Mouse (Mus musculus): ENCODE data around the gene Erich3. TPM values are rescaled to one million over a fixed set of nuclear protein-coding genes. Genes with fewer than 3 reads are reported as not detected.
"Not testable (repeated sequence)": the region's sequence is repeated elsewhere in the genome, so short reads cannot be mapped to it uniquely, and the experiment has no call there.

Gene Erich3
- 0.04 and 0.23 TPM in 2 replicates for polyA plus RNA-seq (2015; fragmentation: Nextera tagmentation; extraction: Ambion mirVana)

- no peak for ATAC-seq (ENCODE audit: extremely low read depth, insufficient number of reproducible peaks, low FRiP score, low TSS enrichment)
- H3K9ac ChIP-seq: peak within 1 kb of the TSS; percentile 68
- peaks cover 13% of the 10 kb centered on the region for H3K4me1 ChIP-seq
- 29% methylated on average over 7 of the region's 7 CpGs for WGBS
- peaks cover 59% of the 10 kb centered on the region for H3K27me3 ChIP-seq (replicated peaks)
- H3K4me2 ChIP-seq: peak within 1 kb of the TSS; percentile 83
- H3K9me3 ChIP-seq: no peaks in the 10 kb centered on the region
- H3K27ac ChIP-seq (replicated peaks): no peak within 1 kb of the TSS
- no peaks in the 10 kb centered on the region for H3K36me3 ChIP-seq
- H3K4me3 ChIP-seq: peak within 1 kb of the TSS; percentile 54
Observed at GRCm38 (mm10) chr3:154663545-154663944, at the start of gene Erich3. Gene Erich3, plus strand, starts transcription at chr3:154663859.

DNA sequence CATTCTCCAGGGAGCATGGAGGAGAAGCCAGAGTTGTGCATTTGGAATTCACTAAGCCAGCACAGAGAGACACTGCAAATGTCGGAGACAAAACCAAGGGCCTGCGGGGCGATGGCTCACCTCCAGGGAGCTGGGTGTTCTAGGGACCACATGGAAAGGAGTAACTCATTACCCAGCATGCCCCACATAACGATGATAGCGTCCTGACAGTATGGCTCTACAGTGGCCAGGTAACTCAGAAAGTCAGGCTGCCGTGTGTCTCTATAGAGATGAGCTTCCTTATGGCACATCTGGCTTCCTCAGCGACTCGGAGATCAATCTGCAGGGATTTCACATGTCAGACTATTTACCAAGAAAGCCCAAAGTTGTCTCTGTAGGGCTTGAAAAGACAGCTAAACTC lies 48.9 kb upstream of the Erich3 start:
- Histone ChIP-seq H3K4me3 (no peak overlapping the region), H3K9me3 (no peaks in the 10 kb centered on the region), H3K27me3 (replicated peaks) (no peaks in the 10 kb centered on the region), H3K4me2 (no peak overlapping the region), H3K27ac (replicated peaks) (no peak overlapping the region), H3K36me3 (peaks cover 38% of the 10 kb centered on the region), H3K4me1 (no peaks in the 10 kb centered on the region), H3K9ac (no peak overlapping the region)
- WGBS: 90% methylated on average over 8 of the region's 8 CpGs
- ATAC-seq (ENCODE audit: extremely low read depth, insufficient number of reproducible peaks, low FRiP score, low TSS enrichment): no peak

- Histone ChIP-seq H3K4me1 (no peaks in the 10 kb centered on the region), H3K27ac (replicated peaks) (no peak overlapping the region), H3K27me3 (replicated peaks) (no peaks in the 10 kb centered on the region), H3K36me3 (peaks cover 38% of the 10 kb centered on the region), H3K4me2 (no peak overlapping the region), H3K9ac (no peak overlapping the region), H3K4me3 (no peak overlapping the region), H3K9me3 (no peaks in the 10 kb centered on the region)
- no peak for ATAC-seq (ENCODE audit: extremely low read depth, insufficient number of reproducible peaks, low FRiP score, low TSS enrichment)
- WGBS: 83% methylated on average over 7 of the region's 7 CpGs
Observed at GRCm38 (mm10) chr3:154615304-154615703, 48.4 kb upstream of the Erich3 start.

GRCm38 (mm10) chr3:154616106-154616505 lies 47.6 kb upstream of the Erich3 start:
- H3K4me3 ChIP-seq: no peak overlapping the region
- no peak overlapping the region for H3K4me2 ChIP-seq
- no peak for ATAC-seq (ENCODE audit: extremely low read depth, insufficient number of reproducible peaks, low FRiP score, low TSS enrichment)
- 84% methylated on average over 4 of the region's 4 CpGs for WGBS
- H3K27ac ChIP-seq (replicated peaks): no peak overlapping the region
- H3K36me3 ChIP-seq: peaks cover 36% of the 10 kb centered on the region
- H3K27me3 ChIP-seq (replicated peaks): no peaks in the 10 kb centered on the region
- no peaks in the 10 kb centered on the region for H3K4me1 ChIP-seq
- no peaks in the 10 kb centered on the region for H3K9me3 ChIP-seq
- H3K9ac ChIP-seq: no peak overlapping the region

DNA sequence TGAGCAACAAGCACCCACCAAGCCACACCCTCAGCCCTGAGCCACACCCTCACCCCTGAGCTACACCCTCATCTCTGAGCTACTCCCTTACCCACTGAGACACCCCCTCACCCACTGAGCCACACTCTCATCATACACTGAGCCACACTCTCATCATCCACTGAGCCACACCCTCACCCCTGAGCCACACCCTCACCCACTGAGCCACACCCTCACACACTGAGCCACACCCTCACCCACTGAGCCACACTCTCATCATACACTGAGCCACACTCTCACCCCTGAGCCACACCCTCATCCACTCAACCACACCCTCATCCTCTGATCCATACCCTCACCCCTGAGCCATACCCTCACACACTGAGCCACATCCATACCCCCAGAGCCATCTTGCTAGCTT lies 35.4 kb upstream of the Erich3 start:
- no peak overlapping the region for H3K4me2 ChIP-seq
- no peaks in the 10 kb centered on the region for H3K9me3 ChIP-seq
- no peak overlapping the region for H3K4me3 ChIP-seq
- no peak overlapping the region for H3K27ac ChIP-seq (replicated peaks)
- H3K9ac ChIP-seq: no peak overlapping the region
- H3K27me3 ChIP-seq (replicated peaks): no peaks in the 10 kb centered on the region
- no peak for ATAC-seq (ENCODE audit: extremely low read depth, insufficient number of reproducible peaks, low FRiP score, low TSS enrichment)
- no peaks in the 10 kb centered on the region for H3K4me1 ChIP-seq
- H3K36me3 ChIP-seq: 0 out of 2 replicates have a peak, but pooled peaks cover under 1% of the 10 kb centered on the region

- not testable (repeated sequence) for H3K27ac ChIP-seq (replicated peaks); H3K27me3 ChIP-seq (replicated peaks); H3K4me1 ChIP-seq; H3K4me3 ChIP-seq; H3K36me3 ChIP-seq; ATAC-seq (ENCODE audit: extremely low read depth, insufficient number of reproducible peaks, low FRiP score, low TSS enrichment); H3K9ac ChIP-seq; H3K9me3 ChIP-seq; H3K4me2 ChIP-seq
- 85% methylated on average over 2 of the region's 2 CpGs for WGBS
Observed at GRCm38 (mm10) chr3:154631281-154631680, 32.4 kb upstream of the Erich3 start.

DNA sequence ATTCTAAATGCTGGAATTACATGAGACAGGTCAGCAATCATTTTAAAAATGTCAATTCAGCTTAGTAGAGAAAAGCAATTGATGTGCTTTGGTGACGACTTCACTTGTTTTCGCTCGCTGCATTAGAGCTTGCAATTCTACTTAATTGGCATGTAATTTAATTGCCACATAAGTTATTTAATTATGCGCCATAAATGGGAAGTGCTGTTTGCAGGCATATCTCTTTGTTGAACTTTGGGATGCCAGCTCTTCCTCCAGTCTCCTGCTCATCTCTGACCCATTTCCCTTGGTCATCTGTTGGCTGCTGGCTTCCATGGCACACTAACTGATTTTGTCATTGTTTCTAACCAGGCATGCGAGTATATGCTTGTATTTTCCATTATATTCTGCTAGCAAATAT lies 30.6 kb upstream of the Erich3 start:
- 85% methylated on average over 5 of the region's 5 CpGs for WGBS
- no peak overlapping the region for H3K4me2 ChIP-seq
- no peaks in the 10 kb centered on the region for H3K36me3 ChIP-seq
- no peaks in the 10 kb centered on the region for H3K9me3 ChIP-seq
- no peaks in the 10 kb centered on the region for H3K27me3 ChIP-seq (replicated peaks)
- H3K4me1 ChIP-seq: no peaks in the 10 kb centered on the region
- no peak overlapping the region for H3K4me3 ChIP-seq
- ATAC-seq (ENCODE audit: extremely low read depth, insufficient number of reproducible peaks, low FRiP score, low TSS enrichment): no peak
- H3K9ac ChIP-seq: no peak overlapping the region
- no peak overlapping the region for H3K27ac ChIP-seq (replicated peaks)

DNA sequence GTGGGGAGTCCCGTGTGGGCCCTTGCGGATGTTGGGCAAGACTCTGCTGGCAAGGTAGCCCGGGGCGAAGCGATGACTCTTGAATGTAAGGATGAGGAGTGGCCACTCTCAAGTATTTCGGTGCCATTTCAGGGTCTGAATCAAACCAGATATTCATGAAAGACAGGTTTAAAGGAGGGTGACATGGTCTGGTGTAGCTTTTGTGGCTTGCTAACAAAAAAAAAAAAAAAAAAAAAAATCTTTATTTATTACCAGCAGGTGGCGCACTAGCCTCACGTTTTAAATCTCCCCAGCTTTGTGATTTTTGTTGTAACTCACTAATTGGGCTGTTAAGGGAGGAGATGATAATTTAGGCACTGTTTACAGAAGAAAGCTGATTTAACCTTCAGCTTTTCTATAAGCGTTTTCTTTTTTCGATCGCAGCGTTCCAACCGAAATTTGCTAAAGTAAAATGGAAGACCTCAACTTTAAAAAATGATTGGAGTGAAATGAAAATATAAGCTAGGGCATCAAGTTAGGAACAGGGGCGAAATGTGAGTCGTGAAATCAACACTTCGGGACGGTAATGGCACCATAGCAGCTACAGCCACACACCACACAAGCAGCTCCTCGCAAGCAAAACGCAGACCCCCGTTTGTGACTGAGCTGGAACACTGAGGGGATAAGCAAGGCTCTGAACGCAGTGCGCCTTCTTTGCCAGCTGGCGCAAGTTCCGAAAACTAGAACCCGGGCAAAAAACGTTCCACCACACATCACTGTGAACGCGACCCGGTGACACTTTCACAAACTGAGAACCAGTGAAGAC lies 16.8 kb upstream of the Erich3 start:
- Histone ChIP-seq H3K4me1 (no peaks in the 10 kb centered on the region), H3K9ac (peak overlapping the region; percentile 47), H3K27me3 (replicated peaks) (peaks cover 17% of the 10 kb centered on the region), H3K27ac (replicated peaks) (no peak overlapping the region), H3K4me3 (peak overlapping the region; percentile 36), H3K9me3 (no peaks in the 10 kb centered on the region), H3K4me2 (peak overlapping the region; percentile 63), H3K36me3 (no peaks in the 10 kb centered on the region)
- WGBS: 48% methylated on average over 29 of the region's 29 CpGs
- ATAC-seq (ENCODE audit: extremely low read depth, insufficient number of reproducible peaks, low FRiP score, low TSS enrichment): no peak

GRCm38 (mm10) chr3:154647443-154647780 lies 16.2 kb upstream of the Erich3 start:
- H3K9ac ChIP-seq: peak overlapping the region; percentile 47; the same call in 1 of the 2 replicates
- no peaks in the 10 kb centered on the region for H3K4me1 ChIP-seq
- 41% methylated on average over 7 of the region's 7 CpGs for WGBS
- peak overlapping the region; percentile 63 for H3K4me2 ChIP-seq
- H3K36me3 ChIP-seq: no peaks in the 10 kb centered on the region
- no peak overlapping the region for H3K27ac ChIP-seq (replicated peaks)
- H3K9me3 ChIP-seq: no peaks in the 10 kb centered on the region
- peak overlapping the region; percentile 36 for H3K4me3 ChIP-seq
- peaks cover 23% of the 10 kb centered on the region for H3K27me3 ChIP-seq (replicated peaks)
- no peak for ATAC-seq (ENCODE audit: extremely low read depth, insufficient number of reproducible peaks, low FRiP score, low TSS enrichment)

DNA sequence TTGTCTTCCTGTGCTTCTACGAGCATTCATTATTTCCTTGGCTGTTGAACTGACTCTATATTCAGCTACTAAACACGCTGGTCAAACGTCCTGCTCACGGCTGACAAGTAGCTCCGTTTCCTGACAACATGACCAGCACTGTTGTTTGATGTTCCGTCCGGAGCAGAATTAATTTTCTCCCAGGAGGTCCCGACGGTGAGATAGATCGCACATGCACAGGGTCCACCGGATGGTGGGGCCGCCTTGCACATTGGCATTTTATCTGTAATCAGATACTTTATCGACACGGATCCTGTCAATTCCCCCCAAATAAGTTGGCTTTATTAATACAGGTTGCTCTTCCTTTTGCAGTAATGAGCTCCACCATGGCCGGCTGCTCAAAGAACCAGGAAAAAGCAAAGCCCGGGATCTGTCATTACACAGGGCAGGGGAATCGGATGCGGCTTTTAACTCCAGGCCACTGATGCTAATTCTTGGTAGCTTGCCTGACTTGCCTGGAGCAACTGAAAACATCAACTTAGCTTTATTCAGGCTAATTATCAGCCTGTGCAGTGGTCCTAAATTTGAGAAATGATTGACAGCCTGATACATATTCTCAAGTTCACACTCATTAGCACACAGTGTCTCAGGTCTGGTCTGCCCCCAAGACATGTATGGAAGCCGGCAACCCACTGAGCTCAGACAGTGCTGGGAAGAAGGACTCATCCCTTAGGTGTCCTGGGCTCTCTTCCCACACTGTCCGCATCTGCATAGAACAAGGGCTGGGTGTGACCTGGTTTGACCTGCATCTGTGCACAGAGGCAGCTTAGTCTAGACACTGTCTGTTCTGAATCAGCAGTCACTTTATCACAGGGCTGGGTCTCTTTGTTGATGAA lies 14.0 kb upstream of the Erich3 start:
- H3K36me3 ChIP-seq: no peaks in the 10 kb centered on the region
- ATAC-seq (ENCODE audit: extremely low read depth, insufficient number of reproducible peaks, low FRiP score, low TSS enrichment): no peak; the same call in 1 of the 2 replicates
- H3K9ac ChIP-seq: no peak overlapping the region
- H3K27me3 ChIP-seq (replicated peaks): peaks cover 34% of the 10 kb centered on the region
- no peak overlapping the region for H3K4me3 ChIP-seq
- H3K4me1 ChIP-seq: peaks cover 4% of the 10 kb centered on the region
- H3K9me3 ChIP-seq: no peaks in the 10 kb centered on the region
- no peak overlapping the region for H3K4me2 ChIP-seq
- 73% methylated on average over 20 of the region's 20 CpGs for WGBS
- no peak overlapping the region for H3K27ac ChIP-seq (replicated peaks)

DNA sequence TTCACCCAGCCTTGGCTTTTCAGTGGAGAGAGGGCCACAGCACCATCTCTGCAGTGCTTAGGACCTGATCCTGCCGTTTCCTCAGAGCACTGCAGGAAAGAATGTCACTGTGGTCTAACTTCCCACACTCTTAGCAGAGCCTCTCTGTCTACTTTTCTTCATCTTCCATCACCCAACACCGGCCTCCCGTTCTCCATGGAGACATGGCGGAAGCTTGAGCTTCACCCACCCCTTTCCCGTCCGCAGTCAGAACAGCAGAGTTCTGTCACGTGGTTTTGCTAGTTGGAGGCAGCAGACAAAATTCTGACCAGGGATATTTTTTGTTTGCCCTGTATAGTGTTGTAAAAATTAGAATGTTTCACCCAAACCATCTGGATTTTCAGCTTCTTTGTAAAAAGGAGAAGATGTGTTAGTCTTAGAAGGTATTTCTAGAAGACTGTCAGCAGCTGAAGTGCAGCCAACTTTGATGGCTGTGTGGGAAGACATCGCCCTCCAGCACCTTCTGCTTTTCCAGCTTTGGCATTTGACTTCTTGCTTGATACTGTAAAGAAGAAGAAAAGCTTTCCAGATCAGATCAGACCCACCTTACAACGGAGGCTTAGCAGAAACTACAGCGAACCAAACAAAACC lies 12.4 kb upstream of the Erich3 start:
- Histone ChIP-seq H3K27me3 (replicated peaks) (peaks cover 34% of the 10 kb centered on the region), H3K4me2 (no peak overlapping the region), H3K36me3 (no peaks in the 10 kb centered on the region), H3K4me1 (peaks cover 9% of the 10 kb centered on the region), H3K4me3 (no peak overlapping the region), H3K9me3 (no peaks in the 10 kb centered on the region), H3K9ac (no peak overlapping the region), H3K27ac (replicated peaks) (no peak overlapping the region)
- WGBS: 73% methylated on average over 10 of the region's 10 CpGs
- ATAC-seq (ENCODE audit: extremely low read depth, insufficient number of reproducible peaks, low FRiP score, low TSS enrichment): no peak

Measured in heart, embryonic 13.5 days (tissue).